Mouse (Mus musculus) kidney, adult 2 months (tissue): ENCODE results near the gene Lhfpl2.

Source experiments
- CTCF ChIP-seq: fragments of 200-500 bp; conservative IDR thresholded peaks from 2 replicates; pipeline ENCODE4 v1.5.1; 2011; ENCODE audit warnings: low read depth, mild to moderate bottlenecking, control low read depth, low read length, moderate library complexity, mixed read lengths; ENCODE audit not compliant: insufficient read depth, insufficient read length
- POLR2A ChIP-seq: fragments of 200-500 bp; IDR thresholded peaks from one replicate; pipeline ENCODE4 v1.6.1; 2011; ENCODE audit warnings: low read depth, low read length, control low read depth

GRCm38 (mm10) chr13:94240873-94241272, 183.3 kb downstream of the Lhfpl2 start:
- TF ChIP-seq CTCF (no peak), POLR2A (no peak)
